Mouse (Mus musculus): Measurements from ENCODE around the gene Zfp39.

Zfp39 gene

DNA sequence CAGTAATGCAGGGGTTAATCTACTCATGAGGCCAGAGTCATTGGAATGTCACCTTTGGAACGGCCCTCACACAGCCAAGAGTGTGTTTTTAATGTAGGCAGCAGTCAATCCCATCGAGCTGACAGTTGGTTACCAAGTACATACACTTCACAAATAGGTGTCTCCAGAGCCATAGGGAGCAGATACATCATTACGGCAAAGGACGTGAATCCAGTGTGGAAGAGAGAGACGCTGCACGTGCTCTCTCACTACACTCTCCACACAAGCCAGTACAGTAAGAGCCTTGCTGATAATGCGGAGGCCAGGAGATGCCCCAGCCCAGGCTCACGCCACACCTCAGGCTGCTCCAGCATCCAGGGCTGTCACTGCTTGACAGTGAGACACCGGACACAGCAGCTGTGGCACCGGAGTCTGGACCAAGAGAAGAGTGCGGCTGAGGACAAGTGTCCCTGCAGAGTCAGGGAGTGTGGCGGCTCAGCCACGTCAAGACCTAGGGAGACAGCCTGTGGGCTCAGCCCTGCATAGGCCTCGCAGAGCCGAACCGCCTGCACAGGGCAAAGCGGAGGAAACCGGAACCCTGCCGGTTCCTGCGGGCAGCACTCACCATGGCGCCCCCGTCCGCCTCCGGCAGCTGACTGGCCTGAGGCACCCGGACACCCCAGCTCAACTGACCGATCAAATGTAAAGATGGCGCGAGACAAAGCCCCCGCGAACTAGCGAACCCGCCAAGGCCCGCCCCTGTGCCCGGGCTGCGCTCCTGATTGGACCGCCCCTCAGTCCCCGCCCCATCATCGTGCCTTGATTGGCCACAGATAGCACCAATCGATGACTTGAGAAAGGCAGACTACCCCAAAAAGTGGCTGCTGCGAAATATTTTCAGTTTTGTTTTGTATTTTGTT lies at the start of gene Zfp39:
Zfp39 (minus strand) TSS at position 715 of the 899 bp plus-strand sequence.
- DNase-seq: peak; percentile 98

DNA sequence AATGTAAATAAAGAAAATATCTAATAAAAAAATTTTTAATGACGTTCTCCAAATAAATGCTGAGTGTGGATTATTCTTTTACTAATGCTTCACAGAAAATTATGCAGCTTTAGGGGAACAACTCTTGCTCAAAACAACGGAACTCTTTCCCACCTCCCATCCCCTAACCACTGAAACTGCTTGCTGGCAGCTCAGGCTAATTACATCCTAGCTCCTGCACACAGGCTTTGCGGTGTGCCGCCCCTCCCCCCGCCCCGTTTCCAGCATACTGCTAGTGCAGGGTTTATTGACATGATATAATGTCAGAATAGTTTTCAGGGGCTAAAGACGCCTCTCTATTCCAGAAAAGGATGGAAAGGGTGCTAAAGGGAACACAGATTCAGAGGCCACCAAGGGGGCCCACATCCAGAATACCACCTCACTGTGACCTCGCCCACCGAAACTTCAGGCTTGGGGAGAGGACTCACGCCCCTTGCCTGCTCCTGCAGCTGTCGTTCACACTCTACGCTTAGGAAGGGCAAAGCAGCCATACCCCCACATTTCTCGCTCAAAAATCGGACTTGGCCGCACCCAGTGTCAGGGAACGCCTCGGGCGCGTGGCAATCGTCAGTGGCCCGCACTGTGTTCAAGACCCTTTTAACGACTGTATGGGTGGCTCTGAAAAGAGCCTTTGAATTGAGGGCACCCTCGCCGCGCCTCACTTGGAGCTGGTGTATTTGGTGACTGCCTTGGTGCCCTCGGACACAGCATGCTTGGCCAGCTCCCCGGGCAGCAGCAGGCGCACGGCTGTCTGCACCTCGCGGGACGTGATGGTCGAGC lies 49.5 kb upstream of the Zfp39 start:
- DNase-seq: peak; percentile 67

DNA sequence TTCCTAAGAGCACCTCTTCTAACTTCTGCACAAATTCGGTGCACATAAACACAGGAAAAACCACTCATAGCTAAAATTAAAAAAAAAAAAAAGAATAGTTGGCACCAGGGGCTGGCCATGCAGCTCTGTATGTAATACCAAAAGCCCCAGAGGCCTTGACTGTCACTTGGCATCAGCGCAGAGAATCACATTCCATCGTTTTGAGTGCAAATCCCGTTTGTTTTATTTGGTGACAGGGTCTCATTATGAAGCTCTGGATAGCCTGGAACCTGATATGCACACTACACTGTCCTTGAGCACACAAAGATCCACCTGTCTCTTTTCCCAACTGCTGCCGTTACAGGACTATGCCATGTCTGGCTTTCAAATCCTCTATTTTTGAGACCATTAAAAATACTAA lies 47.2 kb upstream of the Zfp39 start:
- no peak for DNase-seq

- DNase-seq: peak; percentile 60
These were observed 45.7 kb upstream of the Zfp39 start for GRCm38 (mm10) chr11:58949480-58950431.

GRCm38 (mm10) chr11:58948542-58949479 lies 44.8 kb upstream of the Zfp39 start, which contains the start of gene Hist3h2ba:
Hist3h2ba (plus strand) TSS chr11:58948920.
- DNase-seq: peak; percentile 82

- peak; percentile 78 for DNase-seq
These were observed 43.9 kb upstream of the Zfp39 start for GRCm38 (mm10) chr11:58947798-58948528.

DNA sequence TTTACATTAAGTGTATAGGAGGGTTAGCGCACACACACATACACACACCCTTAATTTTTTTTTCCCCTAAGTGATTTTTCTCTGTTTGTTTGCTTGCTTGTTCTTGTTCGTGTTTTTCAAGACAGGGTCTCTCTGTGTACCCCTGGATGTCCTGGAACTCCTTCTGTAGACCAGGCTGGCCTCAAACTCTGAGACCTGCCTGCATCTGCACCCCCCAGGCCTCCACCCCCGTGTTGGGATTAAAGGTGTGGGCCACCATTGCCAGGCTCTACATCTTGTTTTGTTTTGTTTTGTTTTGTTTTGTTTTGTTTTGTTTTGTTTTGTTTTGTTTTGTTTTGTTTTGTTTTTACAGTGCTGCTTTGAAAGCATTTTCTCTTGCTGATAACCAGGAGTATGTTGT lies 43.3 kb upstream of the Zfp39 start:
- no peak for DNase-seq

- DNase-seq: no peak
These were observed 40.1 kb upstream of the Zfp39 start for GRCm38 (mm10) chr11:58944136-58944535.

- DNase-seq: no peak
These were observed 35.0 kb upstream of the Zfp39 start for GRCm38 (mm10) chr11:58939088-58939439.

DNA sequence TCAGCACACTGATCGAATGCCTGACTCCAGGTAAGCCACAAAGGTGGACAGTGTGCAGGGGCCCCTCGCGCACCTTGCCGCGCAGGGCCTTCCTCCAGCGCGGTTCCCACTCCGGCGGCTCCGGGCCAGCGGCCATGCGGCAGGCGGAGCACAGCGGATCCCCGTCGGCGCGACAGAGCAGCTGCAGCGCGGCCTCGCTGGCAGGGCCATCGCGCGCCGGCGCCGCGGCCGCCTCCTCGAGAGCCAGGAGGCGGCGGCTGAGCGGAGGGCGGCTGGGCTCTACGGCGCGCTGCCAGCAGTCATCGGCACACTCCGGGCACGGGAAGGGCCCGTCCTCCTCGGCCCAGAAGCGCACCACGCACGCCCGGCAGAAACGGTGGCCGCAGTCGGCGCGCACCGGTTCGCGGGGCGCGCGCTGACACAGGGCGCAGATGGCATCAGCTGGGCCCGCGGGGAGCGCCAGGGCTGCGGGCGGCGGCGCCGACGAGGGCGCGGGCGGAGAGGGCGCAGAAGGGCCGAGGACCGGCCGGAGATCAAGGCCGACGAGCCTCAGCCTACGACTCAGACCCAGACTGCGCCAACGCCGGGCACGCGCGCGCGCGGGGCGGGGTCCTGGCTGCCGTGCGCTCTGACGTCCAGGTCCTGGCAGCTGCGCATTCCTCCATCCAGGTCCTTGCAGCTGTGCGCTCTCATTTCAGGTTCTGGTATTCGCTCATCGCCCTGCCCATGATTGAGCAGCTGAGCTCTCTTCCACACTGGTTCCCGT lies 34.5 kb upstream of the Zfp39 start, which contains the start of gene Rnf187:
Rnf187 (minus strand) TSS at position 595 of the 766 bp plus-strand sequence.
- peak; percentile 91 for DNase-seq

GRCm38 (mm10) chr11:58937909-58938308 lies 33.9 kb upstream of the Zfp39 start:
- DNase-seq: peak; percentile 41

DNA sequence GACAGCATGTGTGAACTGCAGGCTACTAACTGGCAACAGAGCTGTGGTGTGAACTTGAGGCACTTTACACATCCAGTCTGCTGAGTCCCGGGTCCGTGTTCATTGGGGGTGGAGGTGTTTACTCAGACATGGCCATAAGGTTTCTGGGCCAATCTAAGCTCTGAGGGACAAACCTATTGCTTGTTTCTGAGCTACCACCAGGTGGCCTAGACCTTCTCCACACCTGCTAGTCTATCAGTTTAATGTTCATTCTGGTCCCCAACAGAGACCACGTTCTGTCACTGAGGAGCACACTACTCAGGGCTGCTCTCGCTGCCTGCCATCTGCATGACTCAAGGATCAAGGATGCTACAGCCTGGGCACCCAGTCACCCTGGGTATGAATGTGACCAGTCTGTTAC lies 27.6 kb upstream of the Zfp39 start:
- peak; percentile 57 for DNase-seq

DNA sequence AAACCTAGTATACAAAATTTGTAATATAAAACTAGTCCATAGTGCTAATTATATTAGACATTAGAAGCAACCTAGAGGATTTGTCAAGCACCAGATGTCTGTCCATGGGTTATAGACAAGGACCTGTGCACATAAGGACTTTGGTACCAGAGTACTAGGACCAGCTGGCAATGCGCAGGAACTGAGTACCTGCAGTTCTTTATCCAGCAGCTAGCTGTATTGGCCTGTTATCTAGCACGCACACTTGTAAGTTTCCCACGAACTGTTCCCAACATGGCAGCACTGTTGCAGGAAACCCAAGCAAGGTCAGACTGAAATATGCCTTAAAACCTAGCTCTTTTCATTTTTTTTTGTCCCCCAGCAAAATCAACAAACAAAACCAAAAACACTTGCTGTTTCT lies 26.2 kb upstream of the Zfp39 start:
- no peak for DNase-seq

DNA sequence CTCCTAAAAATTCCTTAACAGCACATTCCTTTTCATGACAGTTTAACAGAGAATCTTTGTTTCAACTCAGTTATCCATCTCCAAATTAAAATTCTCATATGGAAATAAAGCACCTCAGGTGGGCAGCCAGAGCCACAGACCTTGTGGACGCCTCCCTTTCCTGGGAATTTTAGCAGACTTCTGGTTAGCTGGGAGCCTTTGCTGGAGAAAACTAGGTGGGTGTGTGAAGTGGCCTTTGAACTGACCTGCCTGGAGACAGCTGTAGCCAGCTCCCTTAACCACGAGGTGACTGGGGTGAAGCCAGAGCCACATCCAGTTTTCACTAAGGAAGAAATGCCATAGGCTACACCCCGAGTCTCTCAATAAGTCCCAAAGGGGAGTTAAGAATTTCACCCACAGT lies 25.6 kb upstream of the Zfp39 start:
- DNase-seq: no peak

DNA sequence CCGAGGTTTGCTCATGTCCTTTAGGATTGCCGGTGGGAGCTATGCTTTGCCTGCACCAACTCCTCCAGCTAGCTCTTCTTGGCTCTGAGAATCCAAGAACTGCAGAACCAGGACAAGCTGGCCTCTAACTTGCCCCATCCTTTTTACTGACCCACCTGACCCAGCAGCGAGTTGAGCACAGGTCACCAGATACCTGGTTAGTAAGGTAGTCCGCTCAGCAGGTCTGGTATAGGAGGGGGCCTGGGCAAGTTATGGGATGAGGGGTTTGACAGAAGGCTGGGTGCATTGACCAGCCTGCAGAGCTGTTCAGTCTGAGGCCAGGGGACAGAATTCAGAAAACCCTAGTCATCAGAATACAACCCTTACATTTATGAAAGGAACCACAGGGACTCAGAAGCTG lies 25.0 kb upstream of the Zfp39 start:
- DNase-seq: no peak

GRCm38 (mm10) chr11:58927790-58928651 lies 24.0 kb upstream of the Zfp39 start:
- DNase-seq: peak; percentile 82

- DNase-seq: no peak
These were observed 23.0 kb upstream of the Zfp39 start for GRCm38 (mm10) chr11:58927053-58927452.

- no peak for DNase-seq
These were observed 22.6 kb upstream of the Zfp39 start for GRCm38 (mm10) chr11:58926651-58927050.

DNA sequence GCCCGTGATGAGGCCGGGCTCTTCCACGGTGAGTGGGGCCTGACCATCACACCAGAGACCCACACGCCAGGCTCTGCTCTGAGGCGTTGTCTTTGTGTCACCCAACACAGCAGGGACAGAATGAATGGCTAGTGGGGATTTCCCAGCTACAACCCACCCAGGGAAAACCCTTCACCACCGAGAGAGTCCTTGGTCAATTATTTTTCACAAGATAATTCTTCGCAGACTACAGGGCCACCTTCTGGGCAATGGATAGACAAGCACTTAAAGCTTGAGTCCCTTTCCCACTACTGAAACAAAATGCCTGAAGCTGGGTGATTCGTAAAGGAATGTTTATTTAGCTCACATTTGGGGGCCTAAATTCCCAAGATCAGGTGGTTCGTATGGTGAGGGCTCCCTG lies 18.4 kb upstream of the Zfp39 start:
- no peak for DNase-seq

All from thymus, postnatal 4 days (tissue).